Mouse (Mus musculus) hindbrain, postnatal 0 days (tissue): ENCODE measurements around the gene Slc29a3. TPM values are rescaled to one million over a fixed set of nuclear protein-coding genes. Genes with fewer than 3 reads are reported as not detected.

Experiments
- ATAC-seq: fragments of 200-750 bp; cut with Nextera tagmentation; 2 replicates; pipeline ENCODE4 v1.8.0; 2017; ENCODE audit warnings: mild to moderate bottlenecking, moderate TSS enrichment, moderate library complexity
- DNase-seq: peaks from one replicate; pipeline ENCODE4 v3.0.0-alpha.2; 2015; ENCODE audit warnings: low spot score
- H3K27ac ChIP-seq: fragments of 300-500 bp; sonication (generic); 2 replicates; pipeline ENCODE4 v1.5.1; 2014; ENCODE audit warnings: mild to moderate bottlenecking
- H3K27me3 ChIP-seq: fragments of 300-500 bp; sonication (generic); 2 replicates; pipeline ENCODE4 v1.6.1; 2014; ENCODE audit warnings: low read length, mixed read lengths; ENCODE audit not compliant: insufficient read depth
- H3K36me3 ChIP-seq: fragments of 300-500 bp; sonication (generic); 2 replicates; pipeline ENCODE4 v1.6.1; 2014; ENCODE audit warnings: low read length, mixed read lengths; ENCODE audit not compliant: insufficient read depth
- H3K4me1 ChIP-seq: fragments of 300-500 bp; sonication (generic); 2 replicates; pipeline ENCODE4 v1.6.1; 2014; ENCODE audit warnings: antibody characterized with exemption, low read length, mixed read lengths; ENCODE audit not compliant: insufficient read depth
- H3K4me2 ChIP-seq: fragments of 300-500 bp; sonication (generic); 2 replicates; pipeline ENCODE4 v1.6.1; 2014; ENCODE audit warnings: low read depth, mild to moderate bottlenecking, low read length, moderate library complexity, mixed read lengths
- H3K4me3 ChIP-seq: fragments of 300-500 bp; sonication (generic); 2 replicates; pipeline ENCODE4 v1.5.1; 2014; ENCODE audit warnings: low read length
- H3K9ac ChIP-seq: fragments of 300-500 bp; sonication (generic); replicated peaks from 2 replicates; pipeline ENCODE4 v1.6.1; 2014; ENCODE audit warnings: mild to moderate bottlenecking, low read length, moderate library complexity, mixed read lengths
- H3K9me3 ChIP-seq: fragments of 300-500 bp; sonication (generic); 2 replicates; pipeline ENCODE4 v1.6.1; 2016; ENCODE audit warnings: low read length, mixed read lengths
- CTCF ChIP-seq: IDR thresholded peaks from 2 replicates; pipeline ENCODE4 v1.5.1; 2016; ENCODE audit warnings: antibody characterized with exemption, control low read depth, low read depth
- WGBS: fragments of 180-500 bp; shearing (Covaris S2); extraction: QIAGEN DNeasy Blood & Tissue Kit; methylation state at CpG from one replicate; pipeline ENCODE4 v1.1.7; 2014; 5-methylcytosine and 5-hydroxymethylcytosine counted together
- polyA plus RNA-seq: library from polyadenylated mRNA; unstranded; fragments of >200 nt; fragmentation: Nextera tagmentation; extraction: Ambion mirVana; gene quantifications from 2 replicates; pipeline ENCODE4 v1.2.1, GENCODE M21; 2015
- total RNA-seq: library from RNA; depleted of rRNA; stranded (reverse); fragments of >200 nt; gene quantifications from 2 replicates; pipeline ENCODE4 v1.2.3, GENCODE M21; 2014

Gene Slc29a3
- total and polyA plus RNA-seq, 2 experiments from 2014 or later: 9.1 to 10.0 TPM

DNA sequence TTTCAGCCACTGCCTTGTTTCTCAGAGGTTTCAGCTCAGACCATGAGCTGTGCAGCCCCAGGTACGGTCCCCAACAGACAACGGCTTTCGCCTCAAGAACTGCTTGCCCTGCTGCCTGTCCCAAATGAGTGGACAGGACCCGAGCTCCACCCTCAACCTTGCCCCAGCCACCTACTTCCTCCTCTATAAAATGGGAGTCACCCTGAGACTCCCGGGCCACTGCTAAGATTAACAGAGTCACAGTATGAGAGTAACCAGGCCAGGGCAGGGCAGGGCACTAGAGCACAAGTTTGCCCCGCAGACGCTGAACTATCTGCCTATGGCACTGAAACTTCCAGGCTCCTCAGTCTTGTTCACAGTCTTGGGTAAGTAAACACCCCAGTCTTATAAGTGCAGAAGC is 43.9 kb upstream of the Slc29a3 start:
- no peak for TF ChIP-seq CTCF
- ATAC-seq: no peak

DNA sequence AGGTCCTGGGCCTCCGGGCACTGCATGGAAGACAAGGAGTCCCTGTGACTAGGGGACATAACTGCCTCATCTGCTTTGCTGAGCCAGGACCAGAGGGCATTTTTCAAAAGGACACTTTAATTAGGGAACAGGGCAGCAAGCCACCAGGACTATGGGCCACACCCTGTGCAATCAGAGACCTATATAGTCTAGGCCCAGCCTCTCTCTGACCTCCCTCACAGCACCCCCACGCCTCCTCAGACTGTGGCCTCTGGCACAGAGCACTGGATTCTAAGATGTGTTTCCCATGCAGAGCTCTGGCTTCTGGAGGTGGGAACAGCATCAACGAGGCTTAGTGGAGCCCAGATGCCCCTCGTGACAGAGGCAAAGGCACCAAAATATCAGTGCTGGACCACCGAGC is 43.4 kb upstream of the Slc29a3 start:
- TF ChIP-seq CTCF: no peak
- no peak overlapping the region for H3K27ac ChIP-seq
- no peaks in the 10 kb centered on the region for H3K9me3 ChIP-seq
- DNase-seq (no peak), ATAC-seq (no peak)
- no peaks in the 10 kb centered on the region for H3K36me3 ChIP-seq
- WGBS: 74% methylated on average over 5 of the region's 5 CpGs
- peaks cover 3% of the 10 kb centered on the region; the same call in 1 of the 2 replicates for H3K4me1 ChIP-seq
- no peak overlapping the region for H3K4me2 ChIP-seq
- H3K27me3 ChIP-seq: peaks cover 4% of the 10 kb centered on the region; the same call in 1 of the 2 replicates
- H3K9ac ChIP-seq: no peak overlapping the region
- no peak overlapping the region for H3K4me3 ChIP-seq

More for the DNA sequence above, 43.9 kb upstream of the Slc29a3 start:
- no peak overlapping the region for H3K4me2 ChIP-seq
- peaks cover 3% of the 10 kb centered on the region; the same call in 1 of the 2 replicates for H3K4me1 ChIP-seq
- no peaks in the 10 kb centered on the region for H3K36me3 ChIP-seq
- H3K27me3 ChIP-seq: peaks cover 4% of the 10 kb centered on the region; the same call in 1 of the 2 replicates
- H3K9ac ChIP-seq: no peak overlapping the region
- WGBS: 82% methylated on average over 7 of the region's 7 CpGs
- DNase-seq: no peak
- H3K9me3 ChIP-seq: no peaks in the 10 kb centered on the region
- H3K4me3 ChIP-seq: no peak overlapping the region
- no peak overlapping the region for H3K27ac ChIP-seq

DNA sequence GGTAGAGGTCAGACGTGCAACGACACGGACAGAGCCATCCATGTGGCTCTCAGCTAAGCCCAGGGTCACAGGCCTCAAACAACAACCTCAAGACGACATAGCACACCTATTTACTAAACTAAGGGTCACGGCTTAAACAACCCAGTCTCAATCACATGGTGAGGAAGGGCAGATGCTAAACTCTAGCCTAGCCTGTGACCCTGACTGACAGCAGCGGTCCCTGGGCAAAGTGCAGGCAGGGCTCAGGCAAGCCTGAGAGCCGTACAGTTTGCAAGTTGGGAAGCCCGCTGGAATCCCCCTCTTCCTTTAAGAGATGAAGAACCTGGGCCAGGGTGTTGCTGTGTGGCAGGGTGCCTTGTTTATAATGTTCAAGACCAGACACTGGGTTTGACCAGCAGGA is 42.2 kb upstream of the Slc29a3 start:
- WGBS: 66% methylated on average over 8 of the region's 8 CpGs
- H3K9ac ChIP-seq: no peak overlapping the region
- no peak overlapping the region for H3K4me3 ChIP-seq
- ATAC-seq (no peak), DNase-seq (no peak)
- H3K27me3 ChIP-seq: peaks cover 4% of the 10 kb centered on the region; the same call in 1 of the 2 replicates
- no peaks in the 10 kb centered on the region for H3K36me3 ChIP-seq
- H3K9me3 ChIP-seq: no peaks in the 10 kb centered on the region
- TF ChIP-seq CTCF: no peak
- no peak overlapping the region for H3K27ac ChIP-seq
- no peaks in the 10 kb centered on the region for H3K4me1 ChIP-seq
- no peak overlapping the region for H3K4me2 ChIP-seq

DNA sequence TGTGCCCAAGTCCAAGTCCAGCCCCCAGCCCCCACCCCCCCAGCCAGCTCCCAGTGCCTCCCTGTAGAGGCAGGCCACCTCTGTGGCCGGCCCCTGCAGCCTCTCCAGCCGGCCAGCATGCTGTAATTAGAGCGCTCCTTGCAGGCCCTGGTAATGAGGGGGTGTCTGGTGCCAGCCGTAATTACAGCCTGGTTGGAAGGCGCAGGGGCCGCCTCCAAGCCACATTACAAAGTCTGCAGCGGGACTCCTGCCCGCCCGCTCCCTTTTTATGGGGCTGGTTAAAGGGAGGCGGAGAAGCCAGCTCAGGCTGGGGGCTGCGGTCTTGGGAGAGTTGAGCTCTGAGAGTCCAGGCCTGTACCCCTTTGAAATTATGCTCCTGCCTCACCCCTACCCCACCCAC is 41.8 kb upstream of the Slc29a3 start:
- Histone ChIP-seq H3K4me2 (no peak overlapping the region), H3K4me3 (no peak overlapping the region), H3K27ac (no peak overlapping the region), H3K9ac (no peak overlapping the region), H3K4me1 (no peaks in the 10 kb centered on the region), H3K9me3 (no peaks in the 10 kb centered on the region), H3K27me3 (peaks cover 4% of the 10 kb centered on the region; the same call in 1 of the 2 replicates), H3K36me3 (no peaks in the 10 kb centered on the region)
- DNase-seq (peak; percentile 50), ATAC-seq (0 out of 2 replicates have a peak, but pooled peaks have one; percentile 36)
- TF ChIP-seq CTCF: no peak
- WGBS: 30% methylated on average over 11 of the region's 11 CpGs

DNA sequence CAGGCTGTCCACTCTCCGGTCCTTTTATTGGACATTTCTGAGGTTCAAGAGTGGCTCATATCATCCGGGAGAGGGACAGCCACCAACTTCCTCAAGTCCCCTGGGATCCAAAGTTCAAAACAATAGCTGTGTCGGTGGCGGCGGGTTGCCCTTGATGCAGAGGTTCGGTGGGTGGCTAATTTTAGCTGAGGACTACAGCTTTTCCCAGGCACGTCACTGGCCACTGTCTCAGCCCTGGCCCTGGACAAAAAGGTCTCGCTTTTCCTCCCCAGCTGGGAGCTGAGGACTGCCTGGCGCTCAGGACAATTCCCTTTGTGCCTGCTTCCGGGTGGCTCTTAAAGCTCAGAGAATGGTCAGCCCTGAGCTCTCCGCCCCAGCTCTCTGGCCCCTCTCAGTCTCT is 40.2 kb upstream of the Slc29a3 start:
- Histone ChIP-seq H3K9ac (no peak overlapping the region), H3K4me1 (no peaks in the 10 kb centered on the region), H3K9me3 (no peaks in the 10 kb centered on the region), H3K27me3 (peaks cover 4% of the 10 kb centered on the region; the same call in 1 of the 2 replicates), H3K4me2 (no peak overlapping the region), H3K4me3 (no peak overlapping the region), H3K27ac (no peak overlapping the region), H3K36me3 (no peaks in the 10 kb centered on the region)
- DNase-seq: no peak
- TF ChIP-seq CTCF: no peak
- 21% methylated on average over 11 of the region's 11 CpGs for WGBS
- no peak for ATAC-seq

DNA sequence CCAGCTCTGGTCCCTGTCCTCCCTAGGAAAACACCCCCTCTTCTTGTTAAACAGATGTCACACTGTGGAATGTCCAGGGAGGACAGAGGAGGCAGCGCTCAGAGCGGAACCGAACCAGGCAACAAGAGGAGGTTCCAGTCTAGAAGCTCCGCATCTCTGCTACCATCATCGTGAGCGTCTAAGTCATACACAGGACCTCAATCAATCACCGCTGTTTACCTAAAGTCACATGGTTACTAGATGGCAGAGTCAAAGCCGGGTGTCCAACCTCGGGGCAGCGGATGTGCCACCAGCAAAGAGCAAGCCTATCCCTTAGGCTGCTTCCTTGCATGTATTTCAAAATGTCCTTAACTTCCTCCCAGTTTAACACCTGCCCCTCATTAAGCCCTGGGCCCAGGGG is 39.8 kb upstream of the Slc29a3 start:
- Histone ChIP-seq H3K4me1 (peaks cover 3% of the 10 kb centered on the region; the same call in 1 of the 2 replicates), H3K9me3 (no peaks in the 10 kb centered on the region), H3K4me2 (no peak overlapping the region), H3K9ac (no peak overlapping the region), H3K27me3 (peaks cover 4% of the 10 kb centered on the region; the same call in 1 of the 2 replicates), H3K4me3 (no peak overlapping the region), H3K27ac (no peak overlapping the region), H3K36me3 (no peaks in the 10 kb centered on the region)
- no peak for DNase-seq
- 59% methylated on average over 10 of the region's 10 CpGs for WGBS
- TF ChIP-seq CTCF: no peak
- no peak for ATAC-seq

DNA sequence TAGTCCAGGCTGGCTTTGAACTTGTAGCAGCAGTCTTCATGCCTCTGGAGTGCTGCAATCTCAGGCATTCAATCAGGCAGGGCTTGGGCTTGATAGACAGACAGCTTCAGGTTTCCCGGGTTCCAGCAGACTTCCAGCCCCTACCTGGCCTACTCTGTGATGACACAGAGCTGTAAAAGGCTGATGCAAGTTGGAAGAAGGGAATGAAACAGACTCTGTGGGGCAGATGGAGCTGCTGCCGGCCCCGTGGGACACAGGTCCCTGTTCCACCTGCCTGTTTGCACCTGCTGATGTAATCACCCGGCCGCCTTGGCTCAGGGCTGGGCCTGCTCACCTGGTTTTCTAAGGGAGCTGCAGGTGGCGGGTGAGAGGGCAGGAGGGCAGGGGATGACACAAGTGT is 38.3 kb upstream of the Slc29a3 start:
- no peaks in the 10 kb centered on the region for H3K9me3 ChIP-seq
- WGBS: 87% methylated on average over 6 of the region's 6 CpGs

More for the DNA sequence above, 38.3 kb upstream of the Slc29a3 start:
- Histone ChIP-seq H3K27ac (no peak overlapping the region), H3K27me3 (peaks cover 4% of the 10 kb centered on the region; the same call in 1 of the 2 replicates), H3K36me3 (no peaks in the 10 kb centered on the region), H3K4me1 (peaks cover 3% of the 10 kb centered on the region; the same call in 1 of the 2 replicates), H3K4me2 (no peak overlapping the region), H3K4me3 (no peak overlapping the region), H3K9ac (no peak overlapping the region)
- ATAC-seq: no peak
- no peak for TF ChIP-seq CTCF
- no peak for DNase-seq
